Mouse (Mus musculus): ENCODE results near the gene Pglyrp1.
A peak's percentile ranks its signal among the peaks of the same experiment; 100 is the strongest.
"Not testable (repeated sequence)": the region's sequence is repeated elsewhere in the genome, so short reads cannot be mapped to it uniquely, and the experiment has no call there.

The Pglyrp1 gene

GRCm38 (mm10) chr7:18871031-18871430, at the start of gene Pglyrp1:
Gene Pglyrp1, plus strand, starts transcription at chr7:18871331.
- not testable (repeated sequence) for DNase-seq

DNA sequence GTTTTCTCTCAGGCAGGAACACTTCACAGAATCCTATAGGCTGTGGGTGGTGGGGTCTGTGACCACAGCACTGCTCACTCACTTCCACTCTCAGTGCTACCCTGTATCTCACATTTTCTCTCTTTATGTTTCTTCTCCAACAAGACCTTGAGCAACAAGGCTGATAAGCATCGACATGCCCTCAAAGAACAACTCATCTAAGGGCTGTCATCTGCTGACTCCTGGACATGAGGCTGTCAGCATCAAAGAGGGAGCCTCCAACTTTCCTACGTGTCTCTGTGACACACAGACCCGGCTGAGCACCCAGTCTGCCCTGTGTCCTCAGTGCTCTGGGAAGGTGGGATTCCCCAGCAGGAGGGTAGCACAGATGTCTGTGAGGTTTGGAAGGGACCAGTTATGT, 49.6 kb upstream of the Pglyrp1 start, which contains the start of gene Psg17:
Psg17 (minus strand) TSS at position 101 of the 400 bp plus-strand sequence.
- no peak for DNase-seq

DNA sequence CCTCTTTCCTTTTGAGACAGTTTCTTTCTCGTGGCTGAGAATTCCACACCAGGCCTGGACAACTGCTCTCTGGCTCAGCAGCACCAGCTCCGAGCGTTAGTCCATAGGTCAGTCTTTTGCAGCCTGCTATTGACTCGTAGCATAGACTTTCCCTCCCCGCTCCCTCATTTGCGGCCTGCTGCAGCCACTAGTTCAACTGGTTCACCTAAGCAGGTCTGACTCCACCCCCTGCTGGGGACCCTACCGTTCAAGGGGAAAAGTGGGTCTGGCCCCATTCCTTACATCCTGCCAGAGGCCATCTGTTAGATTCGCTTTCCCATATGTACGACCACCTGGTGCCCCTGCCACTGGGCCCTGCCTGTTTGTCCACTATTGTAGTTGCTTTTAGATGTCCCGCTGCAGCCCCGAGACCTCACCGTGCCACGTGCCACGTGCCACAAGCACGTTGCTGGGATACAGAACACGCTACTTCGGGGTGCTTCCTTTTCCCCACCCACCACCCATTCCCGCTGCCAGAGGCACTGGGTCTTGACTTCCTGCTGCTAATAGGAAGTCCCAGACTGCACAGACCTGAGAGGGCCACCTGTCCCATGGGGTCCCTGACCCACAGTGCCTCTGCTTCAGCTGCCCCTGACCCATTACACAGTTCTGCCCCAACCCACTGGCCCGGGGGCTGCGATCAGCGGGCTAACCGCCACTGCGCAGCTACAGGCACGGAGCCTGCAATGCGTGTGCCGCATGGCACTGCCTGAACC, 43.2 kb upstream of the Pglyrp1 start:
- no peak for DNase-seq

- DNase-seq: peak in 1 of 2 experiments; percentile 24
Measured at GRCm38 (mm10) chr7:18828592-18828991, 42.5 kb upstream of the Pglyrp1 start.

DNA sequence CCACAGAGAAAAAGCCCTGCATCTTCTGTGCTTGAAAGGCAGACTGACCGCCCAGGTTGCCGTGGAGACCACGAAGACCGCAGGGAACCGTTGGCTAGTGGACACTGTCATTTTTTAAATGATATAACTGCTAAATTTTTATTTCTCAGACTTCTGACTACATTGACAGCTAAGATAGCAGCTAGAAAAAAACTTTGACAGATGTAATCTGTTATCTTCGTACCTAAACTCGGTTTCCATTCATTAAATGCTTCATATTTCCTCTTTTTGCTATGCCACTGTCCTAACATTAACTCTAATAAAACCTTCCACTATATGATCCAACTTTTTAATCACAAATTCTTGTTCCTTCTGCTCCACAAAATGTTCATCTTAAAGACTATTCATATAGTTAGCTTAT, 41.6 kb upstream of the Pglyrp1 start:
- no peak for DNase-seq

GRCm38 (mm10) chr7:18832298-18832697, 38.8 kb upstream of the Pglyrp1 start:
- peak in 1 of 2 experiments; percentile 32 for DNase-seq

GRCm38 (mm10) chr7:18839865-18840264, 31.3 kb upstream of the Pglyrp1 start, which contains the start of gene Mill2:
Gene Mill2, plus strand, starts transcription at chr7:18839966.
- peak; percentile 20 to 21 for DNase-seq

- DNase-seq: peak; percentile 55 to 66
Measured at GRCm38 (mm10) chr7:18840386-18841173, 30.6 kb upstream of the Pglyrp1 start.

DNA sequence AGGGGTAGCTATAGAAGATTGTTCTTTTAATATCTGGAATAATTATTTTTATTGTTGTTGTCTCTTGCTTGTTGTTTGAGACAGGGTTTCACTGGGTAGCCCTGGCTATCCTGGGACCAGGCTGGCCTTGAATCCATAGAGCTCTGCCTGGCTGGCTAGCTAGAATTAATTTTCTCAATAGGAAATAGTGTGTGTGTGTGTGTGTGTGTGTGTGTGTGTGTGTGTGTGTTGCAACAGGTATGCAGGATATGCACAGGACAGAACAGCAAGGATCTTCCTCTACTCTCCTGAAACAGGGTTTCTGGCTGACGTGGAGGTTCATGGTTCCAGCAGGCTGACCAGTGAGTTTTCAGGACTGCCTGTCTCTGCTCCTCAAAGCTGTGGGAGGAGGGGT, 30.0 kb upstream of the Pglyrp1 start:
- no peak for DNase-seq

GRCm38 (mm10) chr7:18844811-18845210, 26.3 kb upstream of the Pglyrp1 start:
- no peak for DNase-seq

- DNase-seq: no peak
Measured at GRCm38 (mm10) chr7:18848395-18848794, 22.7 kb upstream of the Pglyrp1 start.

DNA sequence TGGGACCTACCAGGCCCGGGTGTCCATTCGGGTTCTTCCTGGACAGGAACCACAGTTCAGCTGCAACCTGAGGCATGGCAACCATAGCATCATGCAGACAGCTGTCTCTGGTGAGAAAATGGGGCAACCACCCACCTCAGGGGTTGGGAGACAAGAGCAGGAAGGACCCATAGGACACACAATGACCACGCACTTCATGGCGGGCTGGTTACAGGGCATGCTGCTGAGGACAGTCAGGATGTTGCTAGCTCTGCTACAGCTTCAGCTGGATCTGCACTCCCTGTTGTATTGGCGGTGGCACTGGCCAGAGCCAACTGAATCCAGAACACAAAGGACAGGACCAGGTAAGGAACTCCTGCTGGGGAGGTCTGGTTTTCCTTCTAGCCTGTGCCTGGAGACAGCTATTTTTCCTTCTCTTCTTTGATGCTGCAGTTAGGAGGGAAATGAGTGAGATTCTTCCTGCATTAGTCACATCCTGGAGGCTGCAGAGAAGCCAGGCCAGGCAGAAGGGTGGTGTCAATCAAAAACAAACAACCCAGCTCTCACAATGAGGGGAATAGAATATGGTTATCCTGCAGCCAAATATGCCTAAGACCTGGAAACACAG, 12.7 kb upstream of the Pglyrp1 start:
- peak in 1 of 2 experiments; percentile 37 for DNase-seq

DNA sequence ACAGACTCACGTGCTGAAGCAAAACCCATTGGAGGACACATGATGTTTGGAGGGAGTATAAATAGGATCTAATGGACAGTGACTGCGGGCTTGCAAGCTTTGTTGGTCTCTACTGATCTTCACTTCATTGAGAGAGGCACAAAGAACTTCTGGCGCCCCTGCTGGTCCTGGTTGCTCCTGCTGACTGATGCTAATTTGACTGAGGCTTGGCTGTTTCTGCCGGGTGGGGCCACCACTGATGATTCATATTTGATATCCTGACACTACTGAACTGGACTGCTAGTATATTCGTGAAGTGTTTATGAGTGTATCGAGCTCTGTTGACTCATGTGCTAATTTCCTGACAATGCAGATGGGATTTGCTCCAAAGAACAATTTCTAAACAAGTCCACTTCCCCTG, 8.3 kb upstream of the Pglyrp1 start:
- no peak for DNase-seq

DNA sequence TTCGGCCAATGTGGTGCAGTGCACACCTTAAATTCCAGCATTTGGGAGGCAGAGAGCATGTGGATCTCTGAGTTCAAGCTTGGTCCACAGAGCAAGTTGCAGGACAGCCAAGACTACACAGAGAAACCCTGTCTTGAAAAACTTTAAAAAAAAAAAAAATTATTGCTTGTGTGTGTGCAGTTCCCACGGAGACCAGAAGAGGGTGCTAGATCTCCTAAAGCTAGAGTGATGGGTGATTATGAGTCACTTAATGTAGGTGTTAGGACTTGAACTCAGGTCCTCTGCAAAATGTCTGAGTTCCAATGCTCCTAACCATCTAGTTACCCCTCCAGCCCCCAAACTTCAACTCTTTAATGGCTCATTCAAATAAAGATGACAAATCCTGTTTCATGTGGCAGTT, 2.6 kb upstream of the Pglyrp1 start:
- DNase-seq: no peak

DNA sequence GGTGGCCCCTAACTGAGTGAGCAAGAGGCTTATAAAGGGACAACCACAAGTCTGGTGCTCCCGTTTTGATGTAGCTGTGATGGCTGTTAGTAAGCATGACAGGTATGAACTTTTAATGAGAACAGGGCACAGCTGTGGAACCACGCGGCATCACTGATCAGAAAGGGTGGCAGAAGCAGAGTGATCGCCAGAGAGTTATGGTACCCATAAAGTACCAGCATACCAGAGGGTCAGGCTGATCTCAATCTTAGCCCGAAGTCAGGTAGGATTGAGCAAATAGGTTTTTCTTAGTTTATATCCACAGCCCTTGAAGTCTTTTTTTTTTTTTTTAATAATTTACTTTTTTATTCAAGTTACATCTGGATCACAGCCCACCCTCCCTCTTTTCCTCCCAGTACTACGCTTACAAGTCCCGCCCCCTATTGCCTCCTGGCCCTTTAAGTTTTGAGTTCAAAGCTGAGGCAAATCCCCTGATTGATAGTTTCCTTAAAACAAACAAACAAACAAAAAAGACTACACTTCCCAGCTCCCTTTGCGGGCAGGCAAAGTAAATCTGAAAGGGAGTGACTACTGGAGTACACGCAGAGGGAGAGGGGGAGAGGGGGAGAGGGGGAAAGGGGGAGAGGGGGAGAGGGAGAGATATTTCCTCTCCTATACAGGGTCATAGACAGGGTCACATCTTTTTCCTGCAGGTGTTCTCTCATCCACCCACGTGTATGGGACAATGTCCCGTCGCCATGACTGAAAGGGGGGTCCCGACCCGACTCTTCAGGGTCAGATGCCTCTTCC, 1.1 kb downstream of the Pglyrp1 start:
- peak in 1 of 2 experiments; percentile 23 for DNase-seq

DNA sequence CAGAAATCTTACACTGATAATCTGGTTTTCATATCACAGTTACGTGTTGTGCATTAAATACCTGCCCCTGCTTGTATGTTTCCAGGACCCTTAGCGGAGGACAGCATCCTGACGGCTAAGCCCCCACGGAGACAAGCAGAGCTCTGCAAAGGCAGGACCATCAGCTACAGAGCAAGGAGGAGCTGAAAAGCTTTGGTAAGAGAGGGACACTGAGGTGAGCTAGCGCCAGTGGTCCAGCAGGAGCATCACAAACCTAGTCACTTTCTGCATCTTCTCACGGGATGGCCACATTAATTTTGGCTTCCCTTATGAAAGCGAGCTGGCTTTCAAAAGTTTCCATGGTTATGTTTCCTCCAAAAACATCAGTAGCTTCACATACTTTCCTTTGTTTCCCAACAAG, 1.7 kb downstream of the Pglyrp1 start:
- no peak for DNase-seq

- peak; percentile 68 to 82 for DNase-seq
Measured at GRCm38 (mm10) chr7:18873253-18873652, 2.1 kb downstream of the Pglyrp1 start.

DNA sequence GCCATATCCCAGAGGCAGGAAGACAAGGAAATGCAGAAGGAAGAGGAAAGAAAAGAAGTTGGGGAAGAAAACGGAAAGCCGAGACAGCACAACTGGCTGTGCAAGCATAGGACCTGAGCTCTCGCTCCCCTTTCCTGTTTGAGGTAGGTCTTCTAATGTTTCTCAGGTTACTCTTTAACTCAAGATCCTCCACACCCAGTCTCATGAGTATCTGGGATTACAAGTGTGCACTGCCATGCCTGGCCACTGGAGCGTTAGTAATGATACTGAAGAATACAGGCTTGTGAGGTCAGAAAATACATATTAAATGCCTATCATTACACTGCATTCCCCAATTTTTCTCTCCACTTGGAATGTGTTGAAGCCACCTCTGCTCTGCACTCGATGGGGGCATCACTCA, 4.2 kb downstream of the Pglyrp1 start:
- DNase-seq: no peak

GRCm38 (mm10) chr7:18878691-18879090, 7.6 kb downstream of the Pglyrp1 start:
- DNase-seq: no peak

DNA sequence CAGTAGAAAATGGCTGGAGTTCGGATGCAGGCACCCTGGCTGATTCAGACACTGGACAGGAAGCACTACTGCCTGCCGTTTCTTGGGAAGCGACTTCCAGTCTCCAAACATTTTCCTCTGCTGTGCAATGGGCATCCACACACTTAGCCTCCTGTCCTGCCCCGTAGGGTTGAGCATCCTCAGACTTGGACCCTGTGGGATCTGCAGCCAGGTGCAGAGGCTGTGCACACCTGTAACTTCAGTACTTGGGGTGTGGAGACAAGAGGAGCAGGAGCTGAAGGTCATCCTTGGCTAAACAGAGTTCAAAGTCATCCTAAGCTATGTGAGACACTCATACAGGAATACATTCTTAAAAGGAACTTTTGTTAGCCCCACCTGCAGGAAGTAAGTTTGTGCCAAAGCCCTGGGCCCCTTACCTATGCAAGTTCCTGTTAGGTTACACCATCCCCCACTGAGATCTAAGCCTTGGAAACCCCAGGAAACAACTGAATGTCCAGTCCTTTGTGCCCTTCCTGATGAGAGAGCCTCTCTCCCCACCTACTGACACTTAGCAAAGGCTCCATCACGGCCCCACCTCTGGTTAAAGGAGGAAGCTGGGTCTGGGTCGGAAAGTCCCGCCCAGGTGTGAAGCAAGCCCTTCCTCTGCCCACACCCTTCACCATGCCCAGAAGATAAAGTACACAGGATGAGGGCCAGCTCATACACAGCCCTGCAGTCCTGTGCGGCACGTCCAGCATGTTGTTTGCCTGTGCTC, 13.0 kb downstream of the Pglyrp1 start:
- DNase-seq: no peak

- DNase-seq: no peak
Measured at GRCm38 (mm10) chr7:18884745-18885422, 13.8 kb downstream of the Pglyrp1 start.

All from kidney, postnatal 36 days (tissue).